Mouse (Mus musculus) intestine, embryonic 14.5 days (tissue): ENCODE data around the gene Kcng3. TPM values are rescaled to one million over a fixed set of nuclear protein-coding genes. Genes with fewer than 3 reads are reported as not detected.

ENCODE experiments used
- ATAC-seq: fragments of 200-750 bp; cut with Nextera tagmentation; replicated peaks from 2 replicates; pipeline ENCODE4 v1.8.0; 2017; ENCODE audit warnings: low read depth, moderate number of reproducible peaks, moderate TSS enrichment, moderate library complexity; ENCODE audit not compliant: low FRiP score, low TSS enrichment
- DNase-seq: peaks from one replicate; pipeline ENCODE4 v3.0.0-alpha.2; 2018; ENCODE audit warnings: low spot score
- H3K27ac ChIP-seq: fragments of 300-500 bp; sonication (generic); 2 replicates; pipeline ENCODE4 v1.5.1; 2014; ENCODE audit warnings: low read depth, mild to moderate bottlenecking, control low read depth
- H3K27me3 ChIP-seq: fragments of 300-500 bp; sonication (generic); replicated peaks from 2 replicates; pipeline ENCODE4 v1.6.1; 2014; ENCODE audit warnings: low read length, control low read depth; ENCODE audit not compliant: control insufficient read depth, insufficient read depth
- H3K36me3 ChIP-seq: fragments of 300-500 bp; sonication (generic); 2 replicates; pipeline ENCODE4 v1.6.1; 2014; ENCODE audit warnings: low read length, control low read depth; ENCODE audit not compliant: control insufficient read depth, insufficient read depth
- H3K4me1 ChIP-seq: fragments of 300-500 bp; sonication (generic); replicated peaks from 2 replicates; pipeline ENCODE4 v1.6.1; 2014; ENCODE audit warnings: low read length, control low read depth, mixed read lengths; ENCODE audit not compliant: control insufficient read depth, insufficient read depth
- H3K4me2 ChIP-seq: fragments of 300-500 bp; sonication (generic); 2 replicates; pipeline ENCODE4 v1.6.1; 2014; ENCODE audit warnings: low read length
- H3K4me3 ChIP-seq: fragments of 300-500 bp; sonication (generic); 2 replicates; pipeline ENCODE4 v1.5.1; 2014; ENCODE audit warnings: low read depth, low read length, control low read depth, mixed read lengths
- H3K9ac ChIP-seq: fragments of 300-500 bp; sonication (generic); 2 replicates; pipeline ENCODE4 v1.6.1; 2014; ENCODE audit warnings: mild to moderate bottlenecking, low read length
- H3K9me3 ChIP-seq: fragments of 300-500 bp; sonication (generic); 2 replicates; pipeline ENCODE4 v1.6.1; 2016; ENCODE audit warnings: low read length, control low read depth; ENCODE audit not compliant: control insufficient read depth
- WGBS: fragments of 180-500 bp; shearing (Covaris S2); extraction: QIAGEN DNeasy Blood & Tissue Kit; methylation state at CpG from one replicate; pipeline ENCODE4 v1.1.7; 2014; 5-methylcytosine and 5-hydroxymethylcytosine counted together
- polyA plus RNA-seq: library from polyadenylated mRNA; unstranded; fragments of >200 nt; fragmentation: Nextera tagmentation; extraction: Ambion mirVana; gene quantifications from 2 replicates; pipeline ENCODE4 v1.2.1, GENCODE M21; 2014

Gene Kcng3
- polyA plus RNA-seq, 1 experiment from 2014 or later, result not detected

DNA sequence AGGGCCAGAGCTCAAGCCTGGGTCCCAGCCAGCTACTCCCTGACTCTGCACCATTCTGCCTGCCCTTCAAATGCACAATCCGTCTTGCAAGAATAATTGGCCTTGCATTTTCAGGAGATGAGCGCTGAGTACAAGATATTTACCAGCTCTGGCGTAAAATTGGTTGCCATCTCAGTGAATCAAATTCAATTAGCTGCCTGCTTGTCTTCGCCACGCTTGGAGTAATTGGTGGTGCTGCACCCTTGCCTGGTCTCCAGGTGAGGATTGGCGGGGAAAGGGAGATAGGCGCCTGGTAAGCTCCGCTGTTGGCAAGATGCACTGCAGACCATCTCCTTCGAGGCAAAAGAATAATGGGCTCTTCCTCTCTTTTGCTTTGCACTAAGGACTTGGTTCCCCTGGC lies 93.6 kb downstream of the Kcng3 start:
- no peaks in the 10 kb centered on the region for H3K4me1 ChIP-seq
- no peak overlapping the region for H3K27ac ChIP-seq
- H3K27me3 ChIP-seq, result no peaks in the 10 kb centered on the region
- no peak overlapping the region for H3K4me2 ChIP-seq
- H3K36me3 ChIP-seq, result no peaks in the 10 kb centered on the region
- H3K4me3 ChIP-seq, result no peak overlapping the region
- ATAC-seq, result no peak
- H3K9ac ChIP-seq, result no peak overlapping the region
- no peak for DNase-seq
- WGBS, result 59% methylated on average over 9 of the region's 9 CpGs
- H3K9me3 ChIP-seq, result no peaks in the 10 kb centered on the region

Other genes starting within 250 kb of the Kcng3 start
- gene Cox7a2l, start 114.6 kb downstream of the Kcng3 start, polyA plus RNA-seq, result 192 and 198 TPM in 2 replicates
- gene Mta3, start 74.3 kb upstream of the Kcng3 start, polyA plus RNA-seq, result 31.6 and 37.0 TPM in 2 replicates
- gene Haao, start 216.1 kb upstream of the Kcng3 start, polyA plus RNA-seq, result 0.26 and 0.38 TPM in 2 replicates